Mouse (Mus musculus): ENCODE data around the gene Tex45. TPM values are rescaled to one million over a fixed set of nuclear protein-coding genes. Genes with fewer than 3 reads are reported as not detected.

Tex45 gene
- polyA plus RNA-seq, 1 experiment from 2014 or later, result not detected

- Histone ChIP-seq H3K27ac (ENCODE audit: low read length) (no peak overlapping the region), H3K9me3 (replicated peaks; ENCODE audit: control insufficient read depth, low read length) (no peaks in the 10 kb centered on the region), H3K36me3 (ENCODE audit: control insufficient read depth, insufficient read depth) (no peaks in the 10 kb centered on the region), H3K4me1 (ENCODE audit: control insufficient read depth, low read depth, low read length) (no peaks in the 10 kb centered on the region), H3K9ac (ENCODE audit: low read depth, low read length) (no peak overlapping the region), H3K4me3 (ENCODE audit: low read depth, low read length) (0 out of 2 replicates have a peak overlapping the region, but pooled peaks have one; percentile 1), H3K4me2 (ENCODE audit: low read depth, low read length) (peak overlapping the region; percentile 24), H3K27me3 (ENCODE audit: control insufficient read depth, insufficient read depth, low read depth, low read length) (peaks cover 8% of the 10 kb centered on the region)
- 19% methylated on average over 37 of the region's 37 CpGs for WGBS (ENCODE audit: insufficient replicate concordance)
- no peak for ATAC-seq (ENCODE audit: low read depth)
Measured at GRCm38 (mm10) chr8:3475715-3476429, 5.2 kb downstream of the Tex45 start.

- Histone ChIP-seq H3K36me3 (ENCODE audit: control insufficient read depth, insufficient read depth) (no peaks in the 10 kb centered on the region), H3K27me3 (ENCODE audit: control insufficient read depth, insufficient read depth, low read depth, low read length) (peaks cover 8% of the 10 kb centered on the region), H3K9ac (ENCODE audit: low read depth, low read length) (no peak overlapping the region), H3K4me3 (ENCODE audit: low read depth, low read length) (no peak overlapping the region), H3K4me1 (ENCODE audit: control insufficient read depth, low read depth, low read length) (no peaks in the 10 kb centered on the region; the same call in 1 of the 2 replicates), H3K9me3 (replicated peaks; ENCODE audit: control insufficient read depth, low read length) (no peaks in the 10 kb centered on the region), H3K4me2 (ENCODE audit: low read depth, low read length) (no peak overlapping the region), H3K27ac (ENCODE audit: low read length) (no peak overlapping the region)
- WGBS (ENCODE audit: insufficient replicate concordance), result 46% methylated on average over 4 of the region's 4 CpGs
- ATAC-seq (ENCODE audit: low read depth), result no peak
Measured at GRCm38 (mm10) chr8:3480221-3480785, 9.6 kb downstream of the Tex45 start.

GRCm38 (mm10) chr8:3481605-3482004 is 10.9 kb downstream of the Tex45 start:
- ATAC-seq (ENCODE audit: low read depth), result 0 out of 2 replicates have a peak, but pooled peaks have one; percentile 37
- Histone ChIP-seq H3K27me3 (ENCODE audit: control insufficient read depth, insufficient read depth, low read depth, low read length) (no peaks in the 10 kb centered on the region), H3K27ac (ENCODE audit: low read length) (no peak overlapping the region), H3K9me3 (replicated peaks; ENCODE audit: control insufficient read depth, low read length) (no peaks in the 10 kb centered on the region), H3K4me1 (ENCODE audit: control insufficient read depth, low read depth, low read length) (no peaks in the 10 kb centered on the region; the same call in 1 of the 2 replicates), H3K4me3 (ENCODE audit: low read depth, low read length) (no peak overlapping the region), H3K4me2 (ENCODE audit: low read depth, low read length) (no peak overlapping the region), H3K36me3 (ENCODE audit: control insufficient read depth, insufficient read depth) (no peaks in the 10 kb centered on the region), H3K9ac (ENCODE audit: low read depth, low read length) (no peak overlapping the region)
- WGBS (ENCODE audit: insufficient replicate concordance), result 39% methylated on average over 5 of the region's 5 CpGs

- Histone ChIP-seq H3K27me3 (ENCODE audit: control insufficient read depth, insufficient read depth, low read depth, low read length) (no peaks in the 10 kb centered on the region), H3K4me3 (ENCODE audit: low read depth, low read length) (no peak overlapping the region), H3K4me1 (ENCODE audit: control insufficient read depth, low read depth, low read length) (no peaks in the 10 kb centered on the region; the same call in 1 of the 2 replicates), H3K4me2 (ENCODE audit: low read depth, low read length) (no peak overlapping the region), H3K36me3 (ENCODE audit: control insufficient read depth, insufficient read depth) (no peaks in the 10 kb centered on the region), H3K9me3 (replicated peaks; ENCODE audit: control insufficient read depth, low read length) (no peaks in the 10 kb centered on the region), H3K9ac (ENCODE audit: low read depth, low read length) (no peak overlapping the region), H3K27ac (ENCODE audit: low read length) (no peak overlapping the region)
- 77% methylated on average over 22 of the region's 22 CpGs for WGBS (ENCODE audit: insufficient replicate concordance)
- ATAC-seq (ENCODE audit: low read depth), result no peak
Measured at GRCm38 (mm10) chr8:3482240-3482740, 11.6 kb downstream of the Tex45 start.

GRCm38 (mm10) chr8:3483546-3483945 is 12.9 kb downstream of the Tex45 start:
- no peak overlapping the region for H3K9ac ChIP-seq (ENCODE audit: low read depth, low read length)
- no peak overlapping the region for H3K4me2 ChIP-seq (ENCODE audit: low read depth, low read length)
- no peak overlapping the region for H3K27ac ChIP-seq (ENCODE audit: low read length)
- no peaks in the 10 kb centered on the region for H3K27me3 ChIP-seq (ENCODE audit: control insufficient read depth, insufficient read depth, low read depth, low read length)
- no peaks in the 10 kb centered on the region for H3K9me3 ChIP-seq (replicated peaks; ENCODE audit: control insufficient read depth, low read length)
- 42% methylated on average over 7 of the region's 7 CpGs for WGBS (ENCODE audit: insufficient replicate concordance)
- ATAC-seq (ENCODE audit: low read depth), result no peak
- H3K4me3 ChIP-seq (ENCODE audit: low read depth, low read length), result no peak overlapping the region
- no peaks in the 10 kb centered on the region; the same call in 1 of the 2 replicates for H3K4me1 ChIP-seq (ENCODE audit: control insufficient read depth, low read depth, low read length)
- H3K36me3 ChIP-seq (ENCODE audit: control insufficient read depth, insufficient read depth), result no peaks in the 10 kb centered on the region

GRCm38 (mm10) chr8:3485192-3485591 is 14.5 kb downstream of the Tex45 start:
- 19% methylated on average over 5 of the region's 5 CpGs for WGBS (ENCODE audit: insufficient replicate concordance)
- Histone ChIP-seq H3K4me2 (ENCODE audit: low read depth, low read length) (no peak overlapping the region), H3K9me3 (replicated peaks; ENCODE audit: control insufficient read depth, low read length) (no peaks in the 10 kb centered on the region), H3K9ac (ENCODE audit: low read depth, low read length) (no peak overlapping the region), H3K36me3 (ENCODE audit: control insufficient read depth, insufficient read depth) (no peaks in the 10 kb centered on the region), H3K4me1 (ENCODE audit: control insufficient read depth, low read depth, low read length) (no peaks in the 10 kb centered on the region; the same call in 1 of the 2 replicates), H3K27ac (ENCODE audit: low read length) (no peak overlapping the region), H3K27me3 (ENCODE audit: control insufficient read depth, insufficient read depth, low read depth, low read length) (no peaks in the 10 kb centered on the region), H3K4me3 (ENCODE audit: low read depth, low read length) (no peak overlapping the region)
- no peak for ATAC-seq (ENCODE audit: low read depth)

GRCm38 (mm10) chr8:3492901-3493844 is 22.5 kb downstream of the Tex45 start, which contains the start of gene Zfp358:
Zfp358 (plus strand) TSS chr8:3493138.
- H3K9me3 ChIP-seq (replicated peaks; ENCODE audit: control insufficient read depth, low read length), result no peaks in the 10 kb centered on the region
- peaks cover 8% of the 10 kb centered on the region for H3K36me3 ChIP-seq (ENCODE audit: control insufficient read depth, insufficient read depth)
- WGBS (ENCODE audit: insufficient replicate concordance), result 1% methylated on average over 51 of the region's 64 CpGs

GRCm38 (mm10) chr8:3493845-3494208 is 23.2 kb downstream of the Tex45 start:
- ATAC-seq (ENCODE audit: low read depth), result no peak
- Histone ChIP-seq H3K4me2 (ENCODE audit: low read depth, low read length) (peak overlapping the region; percentile 77), H3K36me3 (ENCODE audit: control insufficient read depth, insufficient read depth) (peaks cover 8% of the 10 kb centered on the region), H3K4me3 (ENCODE audit: low read depth, low read length) (peak overlapping the region; percentile 75), H3K9me3 (replicated peaks; ENCODE audit: control insufficient read depth, low read length) (no peaks in the 10 kb centered on the region), H3K4me1 (ENCODE audit: control insufficient read depth, low read depth, low read length) (peaks cover 10% of the 10 kb centered on the region), H3K27me3 (ENCODE audit: control insufficient read depth, insufficient read depth, low read depth, low read length) (no peaks in the 10 kb centered on the region; the same call in none of the 2 replicates), H3K9ac (ENCODE audit: low read depth, low read length) (peak overlapping the region; percentile 78), H3K27ac (ENCODE audit: low read length) (no peak overlapping the region)
- 19% methylated on average over 6 of the region's 6 CpGs for WGBS (ENCODE audit: insufficient replicate concordance)

More at GRCm38 (mm10) chr8:3492901-3493844, 22.5 kb downstream of the Tex45 start, which contains the start of gene Zfp358:
- Histone ChIP-seq H3K9ac (ENCODE audit: low read depth, low read length) (peak within 1 kb of the TSS; percentile 78), H3K27me3 (ENCODE audit: control insufficient read depth, insufficient read depth, low read depth, low read length) (no peaks in the 10 kb centered on the region; the same call in none of the 2 replicates), H3K4me1 (ENCODE audit: control insufficient read depth, low read depth, low read length) (peaks cover 10% of the 10 kb centered on the region), H3K27ac (ENCODE audit: low read length) (peak within 1 kb of the TSS; percentile 21), H3K4me2 (ENCODE audit: low read depth, low read length) (peak within 1 kb of the TSS; percentile 77), H3K4me3 (ENCODE audit: low read depth, low read length) (peak within 1 kb of the TSS; percentile 75)
- ATAC-seq (ENCODE audit: low read depth), result peak; percentile 80

Data from liver, embryonic 16.5 days (tissue).